Mouse (Mus musculus): ENCODE measurements at regions not wholly inside any gene's neighbourhood (a gene's known extent, or its start where the extent isn't known, plus 50 kb on each side); places are given as distances from the start of the nearest gene placed in this dataset.
A peak's percentile ranks its signal among the peaks of the same experiment; 100 is the strongest.

DNA sequence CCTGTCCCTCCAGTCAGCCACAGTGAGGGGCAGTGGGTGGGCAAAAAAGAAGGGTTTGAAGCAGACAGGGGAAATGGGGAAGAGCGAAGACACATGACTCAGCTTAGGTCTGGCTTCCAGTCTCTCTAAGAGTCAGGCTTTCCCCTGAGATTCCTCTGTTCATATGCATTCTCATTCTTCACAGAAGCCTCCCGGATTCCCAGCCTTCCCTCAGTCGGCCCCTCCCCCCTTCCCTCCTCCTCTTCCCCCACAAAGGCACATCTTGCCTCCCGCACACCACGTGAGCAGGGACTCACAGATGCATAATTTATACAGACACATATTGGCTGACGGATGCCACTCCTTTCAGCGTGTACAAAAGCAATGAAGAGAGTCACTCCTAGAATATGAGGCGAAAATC is 259.8 kb downstream of the Sox11 start:
- Histone ChIP-seq H3K4me3 (ENCODE audit: low read length) (peak overlapping the region; percentile 33), H3K9me3 (replicated peaks; ENCODE audit: control insufficient read depth, low read length) (no peaks in the 10 kb centered on the region), H3K4me1 (ENCODE audit: control insufficient read depth, insufficient read depth, low read length) (peaks cover 2% of the 10 kb centered on the region; the same call in 1 of the 2 replicates), H3K27me3 (ENCODE audit: control insufficient read depth, insufficient read depth, low read length) (no peaks in the 10 kb centered on the region; the same call in 1 of the 2 replicates), H3K9ac (ENCODE audit: low read length) (peak overlapping the region; percentile 20; the same call in 1 of the 2 replicates), H3K36me3 (ENCODE audit: control insufficient read depth, insufficient read depth) (no peaks in the 10 kb centered on the region), H3K27ac (ENCODE audit: low read length) (no peak overlapping the region), H3K4me2 (ENCODE audit: low read depth, low read length) (peak overlapping the region; percentile 65)
- ATAC-seq (replicated peaks; ENCODE audit: extremely low read depth, insufficient read depth, low FRiP score) = peak; percentile 52; the same call in 1 of the 2 replicates
- WGBS = 5% methylated on average over 8 of the region's 8 CpGs

GRCm38 (mm10) chr12:27076107-27076738 is 266.2 kb downstream of the Sox11 start:
- Histone ChIP-seq H3K4me1 (ENCODE audit: control insufficient read depth, insufficient read depth, low read length) (no peaks in the 10 kb centered on the region), H3K27me3 (ENCODE audit: control insufficient read depth, insufficient read depth, low read length) (no peaks in the 10 kb centered on the region), H3K4me3 (ENCODE audit: low read length) (no peak overlapping the region), H3K9ac (ENCODE audit: low read length) (no peak overlapping the region), H3K9me3 (replicated peaks; ENCODE audit: control insufficient read depth, low read length) (no peaks in the 10 kb centered on the region), H3K36me3 (ENCODE audit: control insufficient read depth, insufficient read depth) (no peaks in the 10 kb centered on the region), H3K27ac (ENCODE audit: low read length) (no peak overlapping the region), H3K4me2 (ENCODE audit: low read depth, low read length) (no peak overlapping the region)
- no peak for ATAC-seq (replicated peaks; ENCODE audit: extremely low read depth, insufficient read depth, low FRiP score)
- WGBS = 77% methylated on average over 6 of the region's 6 CpGs

DNA sequence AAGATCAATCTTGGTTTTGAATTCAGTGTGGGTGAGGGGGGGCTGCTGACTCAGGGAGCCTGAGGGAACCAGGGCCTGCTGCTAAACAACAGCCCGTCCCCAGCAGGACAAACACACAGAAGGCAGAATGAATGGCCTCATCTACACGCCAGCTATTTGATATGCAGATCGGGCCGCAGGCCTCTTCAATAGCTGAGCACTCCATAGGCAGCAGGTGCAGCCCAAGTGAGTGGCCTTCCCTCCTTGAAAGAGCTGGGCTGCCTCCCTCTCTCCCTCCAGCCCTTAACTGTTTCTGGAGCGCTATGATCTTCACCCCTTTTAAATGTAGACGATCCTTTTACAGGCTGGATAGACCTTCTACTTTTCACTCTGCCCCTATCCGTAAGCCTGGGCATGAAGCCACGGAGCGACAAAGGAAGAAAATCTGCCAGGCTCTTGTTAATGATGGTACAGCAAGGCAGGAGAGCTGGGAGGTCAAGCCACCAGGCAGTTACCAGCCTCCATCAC is 277.3 kb downstream of the Sox11 start:
- Histone ChIP-seq H3K9me3 (replicated peaks; ENCODE audit: control insufficient read depth, low read length) (no peaks in the 10 kb centered on the region), H3K27ac (ENCODE audit: low read length) (no peak overlapping the region), H3K4me2 (ENCODE audit: low read depth, low read length) (no peak overlapping the region), H3K9ac (ENCODE audit: low read length) (no peak overlapping the region), H3K4me3 (ENCODE audit: low read length) (no peak overlapping the region), H3K36me3 (ENCODE audit: control insufficient read depth, insufficient read depth) (no peaks in the 10 kb centered on the region), H3K4me1 (ENCODE audit: control insufficient read depth, insufficient read depth, low read length) (peaks cover 11% of the 10 kb centered on the region), H3K27me3 (ENCODE audit: control insufficient read depth, insufficient read depth, low read length) (no peaks in the 10 kb centered on the region)
- ATAC-seq (replicated peaks; ENCODE audit: extremely low read depth, insufficient read depth, low FRiP score) = no peak
- 57% methylated on average over 9 of the region's 9 CpGs for WGBS

GRCm38 (mm10) chr12:27063518-27063917 is 278.9 kb downstream of the Sox11 start:
- whole genome bisulfite sequencing = 94% methylated on average over 4 of the region's 4 CpGs
- Histone ChIP-seq H3K4me2 (ENCODE audit: low read depth, low read length) (no peak overlapping the region), H3K27ac (ENCODE audit: low read length) (no peak overlapping the region), H3K9me3 (replicated peaks; ENCODE audit: control insufficient read depth, low read length) (no peaks in the 10 kb centered on the region), H3K4me1 (ENCODE audit: control insufficient read depth, insufficient read depth, low read length) (peaks cover 11% of the 10 kb centered on the region), H3K36me3 (ENCODE audit: control insufficient read depth, insufficient read depth) (no peaks in the 10 kb centered on the region), H3K27me3 (ENCODE audit: control insufficient read depth, insufficient read depth, low read length) (no peaks in the 10 kb centered on the region), H3K4me3 (ENCODE audit: low read length) (no peak overlapping the region), H3K9ac (ENCODE audit: low read length) (no peak overlapping the region)
- ATAC-seq (replicated peaks; ENCODE audit: extremely low read depth, insufficient read depth, low FRiP score) = no peak

DNA sequence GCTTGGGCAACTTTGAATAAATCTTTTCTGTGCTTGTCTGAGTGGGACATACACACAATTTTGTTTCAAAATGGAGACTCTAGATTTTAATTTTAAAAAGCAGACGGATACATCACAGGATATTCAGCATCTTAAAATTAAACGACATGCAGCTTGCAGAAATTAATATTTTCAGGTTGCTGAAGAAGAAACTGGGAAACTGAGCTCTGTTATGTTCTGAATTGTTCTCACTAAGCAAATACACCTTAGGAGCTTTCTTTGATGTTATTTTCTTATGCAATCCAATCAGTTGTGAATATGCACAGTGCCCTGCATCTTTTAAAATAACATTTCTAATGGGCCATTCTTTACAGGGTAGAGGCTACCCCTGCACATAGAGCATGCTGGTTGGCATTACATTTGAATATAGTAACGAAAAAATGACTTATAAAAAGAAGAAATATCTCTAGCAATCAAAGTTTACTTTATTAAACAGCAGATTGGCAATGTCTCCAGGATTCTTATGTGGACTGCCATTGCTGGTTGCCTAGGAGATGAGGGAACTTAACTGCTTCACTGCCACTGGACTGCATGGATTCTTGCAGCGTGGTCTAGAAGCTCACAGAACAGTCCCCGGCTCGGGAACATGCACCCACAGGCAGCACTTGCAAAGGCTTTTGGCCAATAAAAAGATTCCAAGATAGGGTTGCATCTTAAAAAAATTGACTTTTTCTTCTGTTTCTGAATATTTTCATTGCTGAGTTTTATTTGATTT is 279.7 kb downstream of the Sox11 start:
- H3K9me3 ChIP-seq (replicated peaks; ENCODE audit: control insufficient read depth, low read length) = no peaks in the 10 kb centered on the region
- peak overlapping the region; percentile 46; the same call in 1 of the 2 replicates for H3K4me3 ChIP-seq (ENCODE audit: low read length)
- H3K4me2 ChIP-seq (ENCODE audit: low read depth, low read length) = peak overlapping the region; percentile 67
- H3K4me1 ChIP-seq (ENCODE audit: control insufficient read depth, insufficient read depth, low read length) = peaks cover 11% of the 10 kb centered on the region
- no peaks in the 10 kb centered on the region for H3K36me3 ChIP-seq (ENCODE audit: control insufficient read depth, insufficient read depth)
- WGBS = 79% methylated on average over 6 of the region's 6 CpGs
- no peaks in the 10 kb centered on the region for H3K27me3 ChIP-seq (ENCODE audit: control insufficient read depth, insufficient read depth, low read length)
- H3K9ac ChIP-seq (ENCODE audit: low read length) = no peak overlapping the region; the same call in 1 of the 2 replicates
- no peak overlapping the region for H3K27ac ChIP-seq (ENCODE audit: low read length)
- ATAC-seq (replicated peaks; ENCODE audit: extremely low read depth, insufficient read depth, low FRiP score) = no peak

GRCm38 (mm10) chr12:27062061-27062461 is 280.3 kb downstream of the Sox11 start:
- Histone ChIP-seq H3K36me3 (ENCODE audit: control insufficient read depth, insufficient read depth) (no peaks in the 10 kb centered on the region), H3K9me3 (replicated peaks; ENCODE audit: control insufficient read depth, low read length) (no peaks in the 10 kb centered on the region), H3K4me3 (ENCODE audit: low read length) (peak overlapping the region; percentile 46), H3K4me1 (ENCODE audit: control insufficient read depth, insufficient read depth, low read length) (peaks cover 11% of the 10 kb centered on the region), H3K9ac (ENCODE audit: low read length) (peak overlapping the region; percentile 54), H3K4me2 (ENCODE audit: low read depth, low read length) (peak overlapping the region; percentile 67), H3K27me3 (ENCODE audit: control insufficient read depth, insufficient read depth, low read length) (no peaks in the 10 kb centered on the region), H3K27ac (ENCODE audit: low read length) (no peak overlapping the region)
- 3% methylated on average over 10 of the region's 10 CpGs for WGBS
- ATAC-seq (replicated peaks; ENCODE audit: extremely low read depth, insufficient read depth, low FRiP score) = no peak

GRCm38 (mm10) chr12:27060899-27061762 is 281.2 kb downstream of the Sox11 start:
- Histone ChIP-seq H3K9ac (ENCODE audit: low read length) (no peak overlapping the region), H3K4me2 (ENCODE audit: low read depth, low read length) (peak overlapping the region; percentile 67), H3K4me1 (ENCODE audit: control insufficient read depth, insufficient read depth, low read length) (peaks cover 11% of the 10 kb centered on the region), H3K27me3 (ENCODE audit: control insufficient read depth, insufficient read depth, low read length) (no peaks in the 10 kb centered on the region), H3K4me3 (ENCODE audit: low read length) (no peak overlapping the region), H3K27ac (ENCODE audit: low read length) (no peak overlapping the region), H3K9me3 (replicated peaks; ENCODE audit: control insufficient read depth, low read length) (no peaks in the 10 kb centered on the region), H3K36me3 (ENCODE audit: control insufficient read depth, insufficient read depth) (no peaks in the 10 kb centered on the region)
- WGBS = 19% methylated on average over 17 of the region's 17 CpGs
- no peak for ATAC-seq (replicated peaks; ENCODE audit: extremely low read depth, insufficient read depth, low FRiP score)

GRCm38 (mm10) chr12:27059885-27060284 is 282.5 kb downstream of the Sox11 start:
- no peak overlapping the region for H3K27ac ChIP-seq (ENCODE audit: low read length)
- peaks cover 11% of the 10 kb centered on the region for H3K4me1 ChIP-seq (ENCODE audit: control insufficient read depth, insufficient read depth, low read length)
- no peak overlapping the region for H3K9ac ChIP-seq (ENCODE audit: low read length)
- no peaks in the 10 kb centered on the region for H3K9me3 ChIP-seq (replicated peaks; ENCODE audit: control insufficient read depth, low read length)
- no peaks in the 10 kb centered on the region for H3K36me3 ChIP-seq (ENCODE audit: control insufficient read depth, insufficient read depth)
- no peak overlapping the region for H3K4me3 ChIP-seq (ENCODE audit: low read length)
- no peak for ATAC-seq (replicated peaks; ENCODE audit: extremely low read depth, insufficient read depth, low FRiP score)
- 21% methylated on average over 4 of the region's 4 CpGs for WGBS
- no peak overlapping the region for H3K4me2 ChIP-seq (ENCODE audit: low read depth, low read length)
- H3K27me3 ChIP-seq (ENCODE audit: control insufficient read depth, insufficient read depth, low read length) = no peaks in the 10 kb centered on the region
